Mouse (Mus musculus) MEL (cell line): Measurements from ENCODE around the gene Sstr3. TPM values are rescaled to one million over a fixed set of nuclear protein-coding genes. Genes with fewer than 3 reads are reported as not detected.

Experiments used
- DNase-seq: peaks from one replicate; pipeline ENCODE4 v3.0.0; 2011; ENCODE audit warnings: low read depth, low spot score
- H3K27ac ChIP-seq: 2 replicates; pipeline ENCODE4 v1.5.1; 2012; ENCODE audit warnings: low read depth, mild to moderate bottlenecking, control low read depth, low read length, moderate library complexity; ENCODE audit not compliant: control insufficient read depth
- H3K27me3 ChIP-seq, 2 experiments: fragments of 150-350 bp in 1 of 2; sonication (generic) in 1 of 2; 2 replicates each; pipeline ENCODE4 v1.6.1; 2012; ENCODE audit warnings: low read length in 2 of 2, mild to moderate bottlenecking in 2 of 2, improper control_type of control experiment in 1 of 2, moderate library complexity in 1 of 2; ENCODE audit not compliant: insufficient read depth in 2 of 2, control insufficient read depth in 1 of 2
- H3K36me3 ChIP-seq, 2 experiments: 2 replicates each; pipeline ENCODE4 v1.6.1; 2012 to 2014; ENCODE audit warnings: low read length in 2 of 2, improper control_type of control experiment in 1 of 2, inconsistent platforms in 1 of 2, mild to moderate bottlenecking in 1 of 2; ENCODE audit not compliant: insufficient read depth in 2 of 2, control insufficient read depth in 1 of 2
- H3K4me1 ChIP-seq, 2 experiments: fragments of 150-350 bp in 1 of 2; sonication (generic) in 1 of 2; 2 replicates each; pipeline ENCODE4 v1.6.1; 2012; ENCODE audit warnings: low read length in 2 of 2, improper control_type of control experiment in 1 of 2, mild to moderate bottlenecking in 1 of 2; ENCODE audit not compliant: insufficient read depth in 2 of 2, control insufficient read depth in 1 of 2
- H3K4me3 ChIP-seq, 2 experiments: fragments of 150-350 bp in 1 of 2; sonication (generic) in 1 of 2; 2 replicates each; pipeline ENCODE4 v1.5.1; 2012; ENCODE audit warnings: low read depth in 2 of 2, low read length in 2 of 2, mild to moderate bottlenecking in 2 of 2, moderate library complexity in 2 of 2, control low read depth in 1 of 2, improper control_type of control experiment in 1 of 2; ENCODE audit not compliant: control insufficient read depth in 1 of 2, insufficient read depth in 1 of 2
- H3K79me2 ChIP-seq: 2 replicates; pipeline ENCODE4 v1.6.1; 2012; ENCODE audit warnings: mild to moderate bottlenecking, low read length, moderate library complexity; ENCODE audit not compliant: control insufficient read depth, poor library complexity, insufficient read depth
- H3K9ac ChIP-seq: 2 replicates; pipeline ENCODE4 v1.6.1; 2012; ENCODE audit warnings: low read depth, mild to moderate bottlenecking, control low read depth, low read length, moderate library complexity; ENCODE audit not compliant: control insufficient read depth, poor library complexity, severe bottlenecking
- H3K9me3 ChIP-seq: fragments of 150-350 bp; sonication (generic); replicated peaks from 2 replicates; pipeline ENCODE4 v1.6.1; 2012; ENCODE audit warnings: mild to moderate bottlenecking, low read length, improper control_type of control experiment, moderate library complexity; ENCODE audit not compliant: insufficient read depth
- CHD1 ChIP-seq: IDR thresholded peaks from 2 replicates; pipeline ENCODE4 v1.6.1; 2012; ENCODE audit warnings: low read depth, mild to moderate bottlenecking, inconsistent platforms, low read length, improper control_type of control experiment
- CTCF ChIP-seq, 3 experiments: IDR thresholded peaks in 2 of 3; conservative IDR thresholded peaks in 1 of 3; 2 replicates each; pipeline ENCODE4 v1.5.1; 2011 to 2012; ENCODE audit warnings: low read length in 3 of 3, low read depth in 2 of 3, mild to moderate bottlenecking in 2 of 3, improper control_type of control experiment in 1 of 3, inconsistent platforms in 1 of 3, mixed read lengths in 1 of 3, moderate library complexity in 1 of 3; ENCODE audit not compliant: control insufficient read depth in 1 of 3, insufficient read depth in 1 of 3, poor library complexity in 1 of 3, severe bottlenecking in 1 of 3
- E2F4 ChIP-seq: IDR thresholded peaks from 2 replicates; pipeline ENCODE4 v1.6.1; 2011; ENCODE audit warnings: low read depth, low read length, improper control_type of control experiment, borderline replicate concordance
- ELF1 ChIP-seq: IDR thresholded peaks from 2 replicates; pipeline ENCODE4 v1.6.1; 2014; ENCODE audit warnings: low read depth, mild to moderate bottlenecking, inconsistent platforms, low read length, improper control_type of control experiment, moderate library complexity
- EP300 ChIP-seq, 2 experiments: IDR thresholded peaks; 2 replicates each; pipeline ENCODE4 v1.6.1; 2011; ENCODE audit warnings: improper control_type of control experiment in 2 of 2, low read length in 2 of 2, low read depth in 1 of 2, mild to moderate bottlenecking in 1 of 2
- ETS1 ChIP-seq: IDR thresholded peaks from 2 replicates; pipeline ENCODE4 v1.6.1; 2012; ENCODE audit warnings: low read depth, mild to moderate bottlenecking, inconsistent platforms, low read length, improper control_type of control experiment, moderate library complexity
- GATA1 ChIP-seq: IDR thresholded peaks from 2 replicates; pipeline ENCODE4 v1.6.1; 2011; ENCODE audit warnings: low read depth, low read length, improper control_type of control experiment
- KAT2A ChIP-seq: conservative IDR thresholded peaks from 2 replicates; pipeline ENCODE4 v1.6.1; 2012; ENCODE audit warnings: low read depth, low read length, improper control_type of control experiment, inconsistent platforms
- MAX ChIP-seq: IDR thresholded peaks from 2 replicates; pipeline ENCODE4 v1.6.1; 2011; ENCODE audit warnings: low read length, improper control_type of control experiment
- MEF2A ChIP-seq: IDR thresholded peaks from 2 replicates; pipeline ENCODE4 v1.6.1; 2014; ENCODE audit warnings: low read depth, mild to moderate bottlenecking, inconsistent platforms, low read length, improper control_type of control experiment; ENCODE audit not compliant: poor library complexity, insufficient replicate concordance, severe bottlenecking; ENCODE audit errors: extremely low read depth
- MXI1 ChIP-seq: IDR thresholded peaks from 2 replicates; pipeline ENCODE4 v1.6.1; 2011; ENCODE audit warnings: mild to moderate bottlenecking, low read depth, low read length, improper control_type of control experiment
- MYB ChIP-seq: IDR thresholded peaks from 2 replicates; pipeline ENCODE4 v1.6.1; 2011; ENCODE audit warnings: mild to moderate bottlenecking, low read depth, low read length, improper control_type of control experiment
- NRF1 ChIP-seq: IDR thresholded peaks from 2 replicates; pipeline ENCODE4 v1.6.1; 2014; ENCODE audit warnings: low read depth, mild to moderate bottlenecking, inconsistent platforms, low read length, improper control_type of control experiment, moderate library complexity; ENCODE audit not compliant: poor library complexity, insufficient read depth, severe bottlenecking
- POLR2A ChIP-seq, 2 experiments: IDR thresholded peaks; 2 replicates each; pipeline ENCODE4 v1.6.1; 2011 to 2012; ENCODE audit warnings: low read length in 2 of 2, mild to moderate bottlenecking in 2 of 2, control low read depth in 1 of 2, improper control_type of control experiment in 1 of 2, low read depth in 1 of 2, moderate library complexity in 1 of 2; ENCODE audit not compliant: control insufficient read depth in 1 of 2, insufficient read depth in 1 of 2, poor library complexity in 1 of 2
- POLR2AphosphoS2 ChIP-seq: IDR thresholded peaks from 2 replicates; pipeline ENCODE4 v1.6.1; 2011; ENCODE audit warnings: low read length, improper control_type of control experiment
- POLR2AphosphoS5 ChIP-seq: IDR thresholded peaks from 2 replicates; pipeline ENCODE4 v1.6.1; 2012; ENCODE audit warnings: low read depth, borderline replicate concordance, mild to moderate bottlenecking, inconsistent platforms, low read length, moderate library complexity, mixed read lengths
- RAD21 ChIP-seq: IDR thresholded peaks from 2 replicates; pipeline ENCODE4 v1.6.1; 2011; ENCODE audit warnings: mild to moderate bottlenecking, low read depth, low read length, improper control_type of control experiment
- RCOR1 ChIP-seq: IDR thresholded peaks from 2 replicates; pipeline ENCODE4 v1.6.1; 2012; ENCODE audit warnings: low read depth, mild to moderate bottlenecking, inconsistent platforms, low read length, improper control_type of control experiment
- SMC3 ChIP-seq: IDR thresholded peaks from 2 replicates; pipeline ENCODE4 v1.6.1; 2011; ENCODE audit warnings: low read depth, low read length, improper control_type of control experiment
- TAL1 ChIP-seq: IDR thresholded peaks from 2 replicates; pipeline ENCODE4 v1.6.1; 2012; ENCODE audit warnings: mild to moderate bottlenecking, inconsistent platforms, low read length, moderate library complexity, mixed read lengths
- TBP ChIP-seq: IDR thresholded peaks from 2 replicates; pipeline ENCODE4 v1.8.0; 2011; ENCODE audit warnings: low read depth, low read length, improper control_type of control experiment
- TCF12 ChIP-seq: IDR thresholded peaks from 2 replicates; pipeline ENCODE4 v1.6.1; 2014; ENCODE audit warnings: low read depth, mild to moderate bottlenecking, inconsistent platforms, low read length, improper control_type of control experiment, moderate library complexity
- UBTF ChIP-seq: IDR thresholded peaks from 2 replicates; pipeline ENCODE4 v1.6.1; 2012; ENCODE audit warnings: low read depth, mild to moderate bottlenecking, inconsistent platforms, low read length, improper control_type of control experiment, moderate library complexity, borderline replicate concordance; ENCODE audit not compliant: insufficient read depth
- ZC3H11A ChIP-seq: IDR thresholded peaks from 2 replicates; pipeline ENCODE4 v1.6.1; 2012; ENCODE audit warnings: low read depth, mild to moderate bottlenecking, inconsistent platforms, low read length, improper control_type of control experiment
- polyA plus RNA-seq, 2 experiments: library from polyadenylated mRNA; stranded (reverse) in 1 of 2; unstranded in 1 of 2; fragments of >175 nt in 1 of 2; fragments of >200 nt in 1 of 2; gene quantifications; 2 replicates each; pipeline versions ENCODE4 v1.2.1 to v1.2.4; 2012; ENCODE audit warnings: low replicate concordance in 2 of 2, low read depth in 1 of 2; ENCODE audit not compliant: insufficient read length in 2 of 2, insufficient read depth in 1 of 2, missing spikeins in 1 of 2
- total RNA-seq: library from RNA; depleted of rRNA; stranded (reverse); fragments of 300-350 nt; gene quantifications from 2 replicates; pipeline ENCODE4 v1.2.3, GENCODE M21; 2012

Gene Sstr3
- total and polyA plus RNA-seq, 3 experiments: not detected

DNA sequence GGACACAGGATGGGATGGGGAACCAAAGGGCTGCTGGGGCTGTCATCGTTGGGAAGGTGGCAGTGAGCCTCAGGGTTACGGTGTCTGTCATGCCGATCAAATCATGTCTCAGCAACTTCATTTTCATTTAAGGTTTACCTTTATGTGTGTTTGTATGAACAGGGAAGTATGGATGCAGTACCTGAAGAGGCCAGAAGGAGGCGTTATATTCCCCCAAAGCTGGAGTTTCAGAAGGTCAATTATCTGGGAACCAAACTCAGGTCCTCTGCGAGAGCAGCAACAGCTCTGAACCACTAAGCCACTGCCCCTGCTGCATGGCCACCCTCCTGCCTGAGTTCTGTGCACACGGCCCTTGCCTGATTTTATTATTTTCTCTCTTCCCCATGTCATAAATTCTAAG, 46.3 kb upstream of the Sstr3 start:
- Histone ChIP-seq H3K27ac (no peak overlapping the region), H3K9me3 (no peaks in the 10 kb centered on the region), H3K36me3 (no peaks in the 10 kb centered on the region), H3K4me3 (no peak overlapping the region), H3K27me3 (no peaks in the 10 kb centered on the region), H3K9ac (no peak overlapping the region), H3K4me1 (no peaks in the 10 kb centered on the region; a peak in 1 of 4 replicates), H3K79me2 (no peaks in the 10 kb centered on the region)
- TF ChIP-seq TCF12 (no peak), POLR2AphosphoS2 (no peak), SMC3 (peak; percentile 50), MYB (no peak), EP300 (IDR thresholded peaks at IDR 0.05; ENCODE audit: low read depth in 1 of 2, low read length in 2 of 2) (no peak), TAL1 (no peak), RAD21 (peak; percentile 11), CTCF (IDR thresholded peaks at IDR 0.05 in 2 of 3, conservative IDR thresholded peaks at IDR 0.05 in 1 of 3; ENCODE audit: control insufficient read depth in 1 of 3, insufficient read depth in 1 of 3, low read depth in 2 of 3, low read length in 3 of 3, poor library complexity in 1 of 3, severe bottlenecking in 1 of 3) (peak in 2 of 3 experiments; percentile 62 to 83; a peak in 4 of 6 replicates), MEF2A (no peak), E2F4 (no peak), CHD1 (no peak)
- peak; percentile 43 for DNase-seq

DNA sequence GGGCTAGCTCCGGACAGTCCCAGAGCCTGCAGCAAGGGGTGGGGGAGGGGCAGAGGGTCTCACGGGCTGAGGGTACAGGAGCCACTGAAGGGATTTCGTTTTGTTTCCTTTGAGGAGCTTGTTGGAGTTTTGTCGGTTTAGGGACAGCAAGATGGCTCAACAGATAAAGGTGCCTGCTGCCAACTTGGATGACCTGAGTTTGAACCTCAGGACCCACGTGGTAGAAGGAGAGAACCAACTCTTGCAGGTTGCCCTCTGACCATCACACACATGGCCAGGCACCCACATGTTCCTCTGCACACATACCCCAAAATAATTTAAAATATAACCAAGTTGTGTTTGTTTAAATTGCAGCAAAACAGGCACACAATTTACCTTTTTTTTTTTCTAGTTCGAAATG, 45.5 kb upstream of the Sstr3 start:
- H3K27me3 ChIP-seq: no peaks in the 10 kb centered on the region
- no peak overlapping the region for H3K9ac ChIP-seq
- H3K79me2 ChIP-seq: no peaks in the 10 kb centered on the region
- H3K4me1 ChIP-seq: no peaks in the 10 kb centered on the region; a peak in 1 of 4 replicates
- H3K9me3 ChIP-seq: no peaks in the 10 kb centered on the region
- no peak for DNase-seq
- TF ChIP-seq RCOR1: no peak
- no peak for TF ChIP-seq ZC3H11A
- no peak for TF ChIP-seq KAT2A
- TF ChIP-seq UBTF: no peak
- TF ChIP-seq CHD1: no peak
- TF ChIP-seq ELF1: no peak
- TF ChIP-seq POLR2A (IDR thresholded peaks at IDR 0.05; ENCODE audit: control insufficient read depth in 1 of 2, insufficient read depth in 1 of 2, low read depth in 1 of 2, low read length in 2 of 2, poor library complexity in 1 of 2): no peak
- no peak for TF ChIP-seq NRF1
- TF ChIP-seq MEF2A: no peak
- TF ChIP-seq TCF12: no peak
- no peak for TF ChIP-seq EP300 (IDR thresholded peaks at IDR 0.05; ENCODE audit: low read depth in 1 of 2, low read length in 2 of 2)
- no peak for TF ChIP-seq ETS1
- no peak for TF ChIP-seq POLR2AphosphoS5
- no peak for TF ChIP-seq MAX
- TF ChIP-seq MYB: no peak
- no peak for TF ChIP-seq MXI1
- TF ChIP-seq GATA1: no peak
- TF ChIP-seq TBP: no peak
- H3K27ac ChIP-seq: no peak overlapping the region
- H3K36me3 ChIP-seq: no peaks in the 10 kb centered on the region
- no peak overlapping the region for H3K4me3 ChIP-seq
